Mouse (Mus musculus) gastrocnemius, adult 2 months (tissue): Measurements from ENCODE around the gene Limch1. TPM values are rescaled to one million over a fixed set of nuclear protein-coding genes. Genes with fewer than 3 reads are reported as not detected.
A peak's percentile ranks its signal among the peaks of the same experiment; 100 is the strongest.

Experiments
- DNase-seq: peaks from one replicate; pipeline ENCODE4 v3.0.0; 2022
- H3K27ac ChIP-seq: fragments of 200-600 bp; 2 replicates; pipeline ENCODE4 v1.8.1; 2022; ENCODE audit warnings: mild to moderate bottlenecking
- H3K4me3 ChIP-seq: fragments of 200-600 bp; 2 replicates; pipeline ENCODE4 v1.8.1; 2022; ENCODE audit warnings: mild to moderate bottlenecking, moderate library complexity
- CTCF ChIP-seq: fragments of 200-600 bp; IDR thresholded peaks from 2 replicates; pipeline ENCODE4 v1.8.1; 2022; ENCODE audit warnings: antibody characterized with exemption, mild to moderate bottlenecking, moderate library complexity
- intact Hi-C: fragments of 180-260 bp; cut with DNase I; formaldehyde crosslinking; loops from one replicate; pipeline ENCODE4 v1.15.1; 2025
- total RNA-seq, 2 experiments: library from RNA; stranded (reverse); gene quantifications; 2 replicates each; pipeline ENCODE4 v1.2.3; 2021

Limch1 gene
- total RNA-seq, 2 experiments from 2014 or later = 106 to 139 TPM

GRCm38 (mm10) chr5:66826844-66827243, 81.2 kb downstream of the Limch1 start:
- Histone ChIP-seq H3K4me3 (no peak overlapping the region), H3K27ac (no peak overlapping the region)
- DNase-seq = no peak
- TF ChIP-seq CTCF = no peak
- intact Hi-C loops = no loop called here

DNA sequence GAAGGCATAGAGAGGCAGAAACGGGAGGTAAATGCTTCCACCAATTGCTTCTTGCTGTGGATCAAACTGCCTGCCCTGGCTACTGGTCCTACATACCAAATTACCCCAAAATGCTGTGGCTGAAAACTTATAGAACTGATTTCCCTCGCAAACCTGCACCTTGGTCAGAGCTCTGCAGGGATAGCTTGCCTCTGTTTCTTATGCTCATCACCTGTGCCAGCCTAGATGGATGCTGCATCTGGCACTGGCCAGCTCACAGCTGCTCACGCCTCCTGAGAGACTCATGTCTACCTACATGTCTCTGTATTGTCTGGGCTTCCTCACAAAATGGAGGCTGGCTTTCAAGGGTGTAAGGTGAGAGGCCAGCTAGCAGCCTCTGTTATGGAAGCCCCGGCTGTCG, 83.9 kb downstream of the Limch1 start:
- DNase-seq = no peak
- no peak for TF ChIP-seq CTCF
- intact Hi-C loops = no loop called here
- Histone ChIP-seq H3K4me3 (no peak overlapping the region), H3K27ac (no peak overlapping the region)

GRCm38 (mm10) chr5:66830206-66830605, 84.6 kb downstream of the Limch1 start:
- no peak for TF ChIP-seq CTCF
- DNase-seq = peak; percentile 71

GRCm38 (mm10) chr5:66834756-66835155, 89.1 kb downstream of the Limch1 start:
- DNase-seq = no peak
- no peak for TF ChIP-seq CTCF
- Histone ChIP-seq H3K4me3 (no peak overlapping the region), H3K27ac (no peak overlapping the region)
- intact Hi-C loops = no loop called here

More at GRCm38 (mm10) chr5:66830206-66830605, 84.6 kb downstream of the Limch1 start:
- intact Hi-C loops = no loop called here
- Histone ChIP-seq H3K27ac (peak overlapping the region; percentile 20; the same call in 1 of the 2 replicates), H3K4me3 (no peak overlapping the region)

- H3K27ac ChIP-seq = no peak overlapping the region
- TF ChIP-seq CTCF = 0 out of 2 replicates have a peak, but pooled peaks have one; percentile 3
- H3K4me3 ChIP-seq = no peak overlapping the region
- DNase-seq = no peak
- intact Hi-C loops = no loop called here
These were observed 91.3 kb downstream of the Limch1 start for GRCm38 (mm10) chr5:66836892-66837291.

- H3K4me3 ChIP-seq = no peak overlapping the region
- H3K27ac ChIP-seq = peak overlapping the region; percentile 81
- no peak for TF ChIP-seq CTCF
- DNase-seq = peak; percentile 27
- intact Hi-C loops = loop anchor here (5.0 kb wide), 2 partner anchors 95 to 140 kb away; partner anchors contain the start of gene Limch1
These were observed 96.3 kb downstream of the Limch1 start for GRCm38 (mm10) chr5:66841971-66842370.

DNA sequence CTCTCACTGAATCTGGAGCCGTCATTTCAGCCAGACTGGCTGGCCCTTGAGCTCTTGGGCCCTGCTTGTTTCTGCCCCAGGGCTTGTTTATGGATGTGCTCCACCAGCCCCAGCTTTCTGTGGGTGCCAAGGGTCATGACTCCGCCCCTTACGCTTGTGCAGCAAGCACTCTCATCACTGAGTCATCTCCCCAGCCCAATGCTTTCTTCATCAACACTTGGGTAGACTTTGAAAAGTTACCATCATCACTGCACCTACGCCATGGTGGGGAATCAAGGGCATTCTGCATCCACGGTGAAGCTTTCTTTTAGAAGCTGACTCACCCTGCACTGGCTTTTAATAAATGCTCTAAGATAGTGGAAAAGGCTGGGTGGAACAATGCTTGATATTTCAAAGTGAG, 97.1 kb downstream of the Limch1 start:
- intact Hi-C loops = loop anchor here (5.0 kb wide), 2 partner anchors 95 to 140 kb away; partner anchors contain the start of gene Limch1
- Histone ChIP-seq H3K27ac (peak overlapping the region; percentile 81), H3K4me3 (no peak overlapping the region)
- no peak for TF ChIP-seq CTCF
- DNase-seq = peak; percentile 37

DNA sequence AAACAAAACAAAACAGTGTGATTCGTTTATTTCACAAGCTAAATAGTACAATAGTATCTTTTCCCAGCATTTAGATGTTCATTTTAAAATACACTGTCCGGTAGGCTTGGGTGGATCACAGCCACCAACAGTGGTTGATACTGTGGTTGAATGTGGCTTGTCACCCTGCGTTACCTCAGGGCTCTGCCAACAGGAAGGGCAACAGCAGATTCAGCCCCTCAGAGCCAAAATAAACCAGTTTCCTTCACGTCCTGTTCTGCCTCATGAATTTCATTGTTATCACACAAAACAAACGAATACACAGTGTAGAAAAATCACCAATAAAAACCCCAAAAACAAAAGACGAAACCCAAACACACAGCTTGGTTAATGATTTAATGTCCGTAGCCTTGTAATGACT, 102.5 kb downstream of the Limch1 start:
- intact Hi-C loops = no loop called here
- no peak for TF ChIP-seq CTCF

GRCm38 (mm10) chr5:66849148-66849547, 103.5 kb downstream of the Limch1 start:
- intact Hi-C loops = no loop called here
- Histone ChIP-seq H3K27ac (peak overlapping the region; percentile 83), H3K4me3 (no peak overlapping the region; the same call in 1 of the 2 replicates)
- no peak for TF ChIP-seq CTCF
- DNase-seq = peak; percentile 44

More for the DNA sequence above, 102.5 kb downstream of the Limch1 start:
- Histone ChIP-seq H3K4me3 (peak overlapping the region; percentile 24), H3K27ac (peak overlapping the region; percentile 83)
- peak; percentile 33 for DNase-seq

DNA sequence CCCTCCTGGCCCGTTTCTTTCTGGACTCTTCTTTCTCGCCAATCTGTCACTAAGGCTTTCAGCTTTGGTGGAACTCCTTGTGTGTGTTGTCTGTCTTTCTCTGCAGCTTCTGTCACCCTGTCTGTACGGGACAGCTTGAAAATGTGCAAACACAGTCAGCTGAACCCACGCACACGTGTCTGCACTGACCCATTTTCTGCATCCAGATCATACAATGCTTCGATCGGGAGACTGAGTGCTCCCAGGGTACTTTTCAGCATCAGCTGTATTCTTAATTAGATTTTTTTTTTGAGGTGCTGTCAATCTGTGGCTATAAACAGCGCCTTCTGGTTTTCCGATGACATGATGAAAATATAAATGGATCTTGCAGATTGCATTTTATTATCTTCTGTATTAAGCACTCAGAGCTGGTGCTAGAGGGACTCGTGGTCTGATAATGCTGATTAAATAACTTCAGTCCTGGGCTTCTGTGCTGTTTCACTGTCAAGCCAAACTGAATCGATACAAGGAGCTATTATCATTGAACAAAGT, 105.2 kb downstream of the Limch1 start:
- TF ChIP-seq CTCF = no peak
- DNase-seq = no peak
- Histone ChIP-seq H3K4me3 (peak overlapping the region; percentile 13; the same call in 1 of the 2 replicates), H3K27ac (peak overlapping the region; percentile 63)
- intact Hi-C loops = loop anchor here (5.0 kb wide), 1 partner anchor 42 kb away; no protein-coding TSS in a partner anchor

DNA sequence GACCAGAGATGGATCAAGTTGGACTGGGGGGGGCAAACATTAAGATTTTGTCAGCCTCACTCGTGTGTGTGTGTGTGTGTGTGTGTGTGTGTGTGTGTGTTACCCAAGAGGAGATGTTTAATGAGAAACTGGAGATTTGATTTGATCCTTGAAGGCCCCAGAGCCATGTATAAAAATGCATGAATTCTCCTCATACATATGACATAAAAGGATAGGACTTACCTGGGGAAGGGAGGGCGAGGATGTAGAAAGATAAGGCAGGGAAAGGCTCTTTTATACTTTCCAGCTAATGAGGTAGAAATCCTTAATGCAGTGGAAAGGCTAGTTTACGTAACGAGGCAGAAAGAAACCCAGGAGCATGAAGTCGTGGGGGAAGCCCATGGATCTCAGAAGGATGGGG, 106.1 kb downstream of the Limch1 start:
- Histone ChIP-seq H3K27ac (no peak overlapping the region), H3K4me3 (no peak overlapping the region)
- DNase-seq = no peak
- TF ChIP-seq CTCF = no peak
- intact Hi-C loops = loop anchor here (5.0 kb wide), 1 partner anchor 41 kb away; no protein-coding TSS in a partner anchor

GRCm38 (mm10) chr5:66854263-66854662, 108.6 kb downstream of the Limch1 start:
- Histone ChIP-seq H3K27ac (no peak overlapping the region), H3K4me3 (no peak overlapping the region)
- DNase-seq = no peak
- TF ChIP-seq CTCF = no peak
- intact Hi-C loops = loop anchor here (5.0 kb wide), 1 partner anchor 38 kb away; no protein-coding TSS in a partner anchor

GRCm38 (mm10) chr5:66855358-66856107, 109.9 kb downstream of the Limch1 start:
- DNase-seq = no peak
- no peak for TF ChIP-seq CTCF
- no peak overlapping the region for H3K4me3 ChIP-seq
- H3K27ac ChIP-seq = no peak overlapping the region; the same call in 1 of the 2 replicates
- intact Hi-C loops = no loop called here
